Mouse (Mus musculus): Measurements from ENCODE around the gene Dixdc1.

GRCm38 (mm10) chr9:50659392-50660217, 79.7 kb downstream of the Dixdc1 start, which contains the start of gene Dlat:
- TF ChIP-seq POLR2A (IDR thresholded peaks at IDR 0.05; ENCODE audit: low read depth, low read length) (peak; percentile 86), CTCF (IDR thresholded peaks at IDR 0.05; ENCODE audit: borderline replicate concordance, insufficient read depth, low read length) (no peak)
